Mouse (Mus musculus) C2C12 (cell line): ENCODE measurements around the gene Slc13a2. TPM values are rescaled to one million over a fixed set of nuclear protein-coding genes. Genes with fewer than 3 reads are reported as not detected.

ENCODE experiments used
- H3K27me3 ChIP-seq: one replicate; pipeline ENCODE4 v1.6.1; 2011; ENCODE audit not compliant: control insufficient read depth, insufficient read depth, insufficient read length
- H3K36me3 ChIP-seq: one replicate; pipeline ENCODE4 v1.6.1; 2011; ENCODE audit not compliant: control insufficient read depth, insufficient read depth
- H3K4me3 ChIP-seq: one replicate; pipeline ENCODE4 v1.5.1; 2011; ENCODE audit warnings: mild to moderate bottlenecking, control low read depth; ENCODE audit not compliant: poor library complexity, insufficient read depth, severe bottlenecking
- H3K79me2 ChIP-seq: one replicate; pipeline ENCODE4 v1.6.1; 2011; ENCODE audit not compliant: control insufficient read depth, insufficient read depth
- H3K79me3 ChIP-seq: one replicate; pipeline ENCODE4 v1.6.1; 2011; ENCODE audit warnings: low read depth, control low read depth
- H3ac ChIP-seq: one replicate; pipeline ENCODE3; 2011; ENCODE audit warnings: low read depth; ENCODE audit not compliant: control insufficient read depth, insufficient read length
- CEBPB ChIP-seq: IDR thresholded peaks from one replicate; pipeline ENCODE4 v1.6.1; 2011; ENCODE audit warnings: low read depth, mild to moderate bottlenecking, control low read depth, moderate library complexity
- CTCF ChIP-seq: IDR thresholded peaks from one replicate; pipeline ENCODE4 v1.5.1; 2011; ENCODE audit not compliant: control insufficient read depth, insufficient read depth, insufficient read length
- FOSL1 ChIP-seq: IDR thresholded peaks from one replicate; pipeline ENCODE4 v1.8.0; 2011; ENCODE audit warnings: mild to moderate bottlenecking, low read length; ENCODE audit not compliant: poor library complexity, insufficient read depth, severe bottlenecking
- MAX ChIP-seq: IDR thresholded peaks from one replicate; pipeline ENCODE4 v1.6.1; 2011; ENCODE audit warnings: mild to moderate bottlenecking, control low read depth
- MYOD1 ChIP-seq: IDR thresholded peaks from one replicate; pipeline ENCODE4 v1.6.1; 2011; ENCODE audit warnings: low read depth; ENCODE audit not compliant: control insufficient read depth, insufficient read length
- MYOG ChIP-seq: IDR thresholded peaks from one replicate; pipeline ENCODE4 v1.6.1; 2011; ENCODE audit not compliant: control insufficient read depth, insufficient read length; ENCODE audit errors: extremely low read depth
- USF1 ChIP-seq: IDR thresholded peaks from one replicate; pipeline ENCODE4 v1.6.1; 2011; ENCODE audit warnings: low read depth, mild to moderate bottlenecking, control low read depth, moderate library complexity
- polyA plus RNA-seq: library from polyadenylated mRNA; unstranded; fragments of >200 nt; fragmentation: generic; extraction: Trizol; gene quantifications from one replicate; pipeline ENCODE4 v1.2.1, GENCODE M21; 2012; ENCODE audit warnings: missing spikeins

Slc13a2 gene
- polyA plus RNA-seq, 1 experiment: not detected

- Histone ChIP-seq H3K79me2 (no peaks in the 10 kb centered on the region), H3K27me3 (no peaks in the 10 kb centered on the region), H3K36me3 (no peaks in the 10 kb centered on the region), H3K79me3 (no peaks in the 10 kb centered on the region), H3ac (no peak overlapping the region), H3K4me3 (no peak overlapping the region)
- TF ChIP-seq CEBPB (no peak), MAX (no peak), MYOG (no peak), USF1 (no peak), MYOD1 (no peak), CTCF (no peak)
These were observed 21.1 kb upstream of the Slc13a2 start for GRCm38 (mm10) chr11:78443115-78443514.

DNA sequence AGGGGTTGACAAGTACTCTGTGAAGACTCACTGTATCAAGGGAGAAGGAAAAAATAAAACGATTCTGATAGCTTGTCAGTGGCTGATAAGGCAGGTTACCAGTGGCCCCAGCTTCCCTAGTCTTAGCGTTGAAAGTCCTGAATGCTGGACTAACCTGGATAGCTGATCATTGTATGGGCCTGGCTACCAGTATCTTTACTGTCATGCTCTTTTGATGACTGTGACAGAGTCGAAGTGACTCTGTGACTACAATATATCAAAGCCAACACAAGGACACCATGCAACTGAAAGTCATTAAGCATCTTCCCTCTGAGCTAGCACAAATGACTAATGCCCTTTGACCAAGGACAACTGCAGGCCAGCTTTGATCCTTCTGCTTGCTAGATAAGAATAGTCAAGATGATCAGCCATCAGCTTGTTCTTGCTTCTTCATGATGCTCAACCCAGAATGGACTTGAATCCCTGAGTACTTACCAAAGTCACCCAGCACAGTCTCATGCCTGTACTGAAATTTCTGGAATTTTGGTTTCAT, 16.4 kb upstream of the Slc13a2 start:
- Histone ChIP-seq H3ac (no peak overlapping the region), H3K4me3 (no peak overlapping the region), H3K27me3 (no peaks in the 10 kb centered on the region), H3K79me3 (no peaks in the 10 kb centered on the region), H3K79me2 (no peaks in the 10 kb centered on the region), H3K36me3 (no peaks in the 10 kb centered on the region)
- TF ChIP-seq FOSL1 (no peak), MAX (no peak), CEBPB (no peak), MYOD1 (no peak), MYOG (no peak), USF1 (no peak), CTCF (no peak)

GRCm38 (mm10) chr11:78437182-78437581, 15.2 kb upstream of the Slc13a2 start:
- no peak for TF ChIP-seq MYOD1
- TF ChIP-seq USF1: no peak
- TF ChIP-seq MAX: no peak
- TF ChIP-seq CEBPB: no peak
- no peak for TF ChIP-seq MYOG
- no peak for TF ChIP-seq FOSL1
- Histone ChIP-seq H3K79me3 (no peaks in the 10 kb centered on the region), H3K36me3 (no peaks in the 10 kb centered on the region), H3K27me3 (no peaks in the 10 kb centered on the region), H3ac (no peak overlapping the region), H3K4me3 (no peak overlapping the region), H3K79me2 (no peaks in the 10 kb centered on the region)

- Histone ChIP-seq H3K79me3 (no peaks in the 10 kb centered on the region), H3K27me3 (no peaks in the 10 kb centered on the region), H3K79me2 (no peaks in the 10 kb centered on the region), H3K36me3 (no peaks in the 10 kb centered on the region), H3K4me3 (no peak overlapping the region), H3ac (no peak overlapping the region)
- TF ChIP-seq MYOD1: no peak
- peak; percentile 7 for TF ChIP-seq CTCF
These were observed 13.8 kb upstream of the Slc13a2 start for GRCm38 (mm10) chr11:78435776-78436349.

DNA sequence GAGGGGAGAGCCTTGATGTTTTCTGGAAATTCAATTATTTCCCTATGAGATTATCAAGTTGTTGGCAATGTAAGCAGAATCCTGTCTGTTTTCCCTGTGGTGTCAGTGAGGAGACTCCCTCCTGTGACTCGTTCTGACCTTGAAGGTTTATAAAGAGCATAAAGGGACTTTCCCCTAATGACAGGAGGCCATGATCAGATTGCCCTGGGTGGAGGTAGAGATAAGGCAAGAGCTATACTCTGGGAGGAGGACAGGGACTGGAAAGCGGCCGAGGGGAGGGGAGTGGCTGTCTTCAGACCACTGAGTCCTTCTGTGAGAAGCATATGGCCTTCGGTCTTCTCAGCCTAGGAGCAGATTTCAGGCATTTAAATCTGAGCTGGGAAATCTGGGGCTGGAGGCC, 12.0 kb upstream of the Slc13a2 start:
- no peak for TF ChIP-seq CEBPB
- no peak for TF ChIP-seq MAX
- no peak for TF ChIP-seq FOSL1
- TF ChIP-seq MYOG: no peak
- no peak for TF ChIP-seq MYOD1
- TF ChIP-seq USF1: no peak
- no peak for TF ChIP-seq CTCF
- Histone ChIP-seq H3K79me2 (no peaks in the 10 kb centered on the region), H3ac (no peak overlapping the region), H3K4me3 (no peak overlapping the region), H3K27me3 (no peaks in the 10 kb centered on the region), H3K36me3 (no peaks in the 10 kb centered on the region), H3K79me3 (no peaks in the 10 kb centered on the region)

DNA sequence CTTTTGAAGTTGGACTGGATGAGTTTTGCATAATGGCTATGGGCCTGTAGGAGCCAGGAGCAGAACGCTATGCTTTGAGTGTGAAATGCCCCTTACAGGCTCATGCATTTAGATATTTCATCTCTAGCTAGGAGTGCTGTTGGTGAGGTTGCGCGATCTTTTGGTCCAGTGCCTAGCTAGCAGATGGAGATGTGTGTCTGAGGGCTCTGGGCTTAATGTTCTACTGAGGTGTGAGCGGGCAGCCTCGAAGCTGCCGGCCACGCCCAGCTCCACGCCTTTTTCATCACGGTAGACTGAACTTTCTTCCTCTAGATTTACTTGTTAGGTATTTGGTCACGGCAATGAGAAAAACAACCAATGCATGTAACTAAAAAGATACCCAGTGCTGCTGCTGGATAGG, 9.2 kb upstream of the Slc13a2 start:
- no peak overlapping the region for H3ac ChIP-seq
- no peaks in the 10 kb centered on the region for H3K27me3 ChIP-seq
- no peaks in the 10 kb centered on the region for H3K79me3 ChIP-seq
- H3K4me3 ChIP-seq: no peak overlapping the region
- no peaks in the 10 kb centered on the region for H3K36me3 ChIP-seq
- no peaks in the 10 kb centered on the region for H3K79me2 ChIP-seq
- TF ChIP-seq MYOD1 (no peak), USF1 (no peak), CTCF (no peak)
